Mouse (Mus musculus) Patski (cell line): ENCODE results near the gene Slc4a10. TPM values are rescaled to one million over a fixed set of nuclear protein-coding genes. Genes with fewer than 3 reads are reported as not detected.
"Not testable (repeated sequence)": the region's sequence is repeated elsewhere in the genome, so short reads cannot be mapped to it uniquely, and the experiment has no call there.

ENCODE experiments used
- ATAC-seq: fragments of 100-300 bp; one replicate; pipeline ENCODE4 v1.8.0; 2021
- CTCF ChIA-PET: fragments of 350-600 bp; sonication (Branson Sonifier 250); formaldehyde crosslinking; loops from one replicate; lab custom pipeline; 2022; ENCODE audit warnings: inconsistent platforms; lab: Charles Lee
- POLR2A ChIA-PET: fragments of 350-600 bp; sonication (Branson Sonifier 250); formaldehyde crosslinking; loops from one replicate; lab custom pipeline; 2022; ENCODE audit warnings: antibody characterized with exemption, inconsistent platforms; lab: Charles Lee
- DNase-seq: peaks from one replicate; pipeline ENCODE4 v3.0.0-alpha.2; 2011; ENCODE audit warnings: low read depth, low spot score
- H3K27me3 ChIP-seq: fragments of 371-371 bp; one replicate; pipeline ENCODE4 v1.5.1; 2021
- CTCF ChIP-seq: fragments of 100-300 bp; IDR thresholded peaks from one replicate; pipeline ENCODE4 v1.5.1; 2021
- in situ Hi-C: fragments of 300-500 bp; cut with MboI; formaldehyde crosslinking; loops from 3 replicates; pipeline ENCODE4 v1.11.1; 2018; ENCODE audit warnings: low pct_unique_long_range_greater_than_20kb, mixed read lengths
- polyA plus RNA-seq: library from polyadenylated mRNA; unstranded; gene quantifications from one replicate; pipeline ENCODE4 v1.2.3, GENCODE M21; 2021

Gene Slc4a10
- not detected for polyA plus RNA-seq

- no peak for ATAC-seq
- no peak for TF ChIP-seq CTCF
- DNase-seq, result no peak
- peaks cover 12% of the 10 kb centered on the region for H3K27me3 ChIP-seq
- ChIA-PET POLR2A (interaction anchor here (0.6 kb wide), 1 partner anchor 12 kb away, joined by 3 read pairs; no protein-coding TSS in a partner anchor), CTCF (no interaction called here)
- in situ Hi-C loops, result no loop called here
Measured at GRCm38 (mm10) chr2:62046421-62046845, at the start of gene Slc4a10. Slc4a10 (plus strand) TSS chr2:62046462.

DNA sequence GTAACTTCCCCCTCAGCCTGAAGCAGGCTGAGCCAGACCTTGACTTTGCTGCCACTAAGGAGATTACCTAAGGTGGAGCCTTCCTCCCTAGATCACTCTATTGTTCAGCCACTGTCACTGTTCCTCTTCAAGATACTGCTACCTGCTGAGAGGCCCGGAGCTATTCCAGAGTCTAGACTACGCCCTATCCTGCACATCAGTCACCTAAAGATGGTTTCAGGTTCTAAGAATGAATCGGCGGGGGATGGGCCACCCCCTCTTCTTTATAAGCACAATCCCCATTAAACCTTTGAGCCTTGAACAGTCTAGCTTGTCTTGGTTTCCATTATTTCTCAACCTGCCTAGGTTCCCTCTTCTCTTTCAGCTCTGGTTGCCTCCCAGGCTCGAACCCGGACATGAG, 45.0 kb upstream of the Slc4a10 start:
- POLR2A ChIA-PET, CTCF ChIA-PET: not testable (repeated sequence)

GRCm38 (mm10) chr2:62018209-62018608, 28.1 kb upstream of the Slc4a10 start:
- POLR2A ChIA-PET, result no interaction called here
- ATAC-seq (no peak), DNase-seq (no peak)
- CTCF ChIA-PET, result no interaction called here
- in situ Hi-C loops, result no loop called here
- no peak for TF ChIP-seq CTCF
- no peaks in the 10 kb centered on the region for H3K27me3 ChIP-seq

More for the DNA sequence above, 45.0 kb upstream of the Slc4a10 start:
- H3K27me3 ChIP-seq, ATAC-seq, in situ Hi-C loops, DNase-seq: not testable (repeated sequence)

GRCm38 (mm10) chr2:62046861-62047503, 720 bp downstream of the Slc4a10 start:
- in situ Hi-C loops, result no loop called here
- ChIA-PET POLR2A (interaction anchor here (0.6 kb wide), 1 partner anchor 13 kb away, joined by 3 read pairs; no protein-coding TSS in a partner anchor), CTCF (no interaction called here)
- DNase-seq (no peak), ATAC-seq (no peak)
- no peak for TF ChIP-seq CTCF
- H3K27me3 ChIP-seq, result peaks cover 12% of the 10 kb centered on the region

DNA sequence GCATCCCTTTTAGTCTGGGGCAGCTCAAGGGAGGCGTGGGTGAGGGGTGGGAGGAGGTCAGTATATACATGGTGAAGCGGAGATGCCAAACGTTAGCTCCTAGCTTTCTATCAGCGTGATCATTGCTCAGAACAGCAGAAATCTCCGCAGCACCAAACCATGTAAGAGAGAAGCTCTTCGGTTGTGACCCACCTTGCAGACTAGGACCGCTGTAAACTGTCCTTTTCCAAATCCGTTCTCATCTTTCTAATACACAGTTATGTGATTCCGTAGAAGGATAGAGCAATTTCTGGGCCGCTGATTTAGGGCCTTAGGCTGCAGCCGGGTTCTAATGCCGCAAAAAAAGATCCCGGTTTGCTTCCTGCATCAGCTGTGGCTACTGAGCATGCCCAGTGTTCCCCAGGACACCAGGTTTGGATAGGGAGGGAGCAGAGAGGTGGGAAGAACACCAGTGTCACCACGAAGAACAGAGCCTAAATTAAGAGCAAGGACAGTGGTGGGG, 1.3 kb downstream of the Slc4a10 start:
- DNase-seq (no peak), ATAC-seq (no peak)
- in situ Hi-C loops, result no loop called here
- ChIA-PET POLR2A (no interaction called here), CTCF (no interaction called here)
- no peak for TF ChIP-seq CTCF
- H3K27me3 ChIP-seq, result peaks cover 12% of the 10 kb centered on the region

DNA sequence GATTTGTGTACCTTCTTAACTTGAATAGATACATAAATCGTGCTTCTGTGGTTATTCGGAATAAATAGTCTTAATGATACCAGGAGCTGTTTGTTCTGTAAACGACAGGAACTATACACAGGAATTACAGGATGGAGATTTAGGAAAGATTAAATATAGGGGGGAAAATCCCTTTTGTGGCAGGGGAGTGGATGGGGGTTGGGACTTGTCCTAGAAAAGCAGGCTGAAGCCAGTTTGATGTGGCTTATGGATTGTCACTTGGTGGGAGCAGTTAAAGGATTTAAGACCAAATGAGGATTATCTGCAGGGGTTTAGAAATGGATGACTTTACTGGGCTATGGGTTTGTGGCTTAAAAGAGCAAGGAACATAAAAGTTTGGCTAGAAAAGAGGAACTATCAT, 1.9 kb downstream of the Slc4a10 start:
- CTCF ChIA-PET, result no interaction called here
- no peak for TF ChIP-seq CTCF
- in situ Hi-C loops, result no loop called here
- peaks cover 12% of the 10 kb centered on the region for H3K27me3 ChIP-seq
- DNase-seq (no peak), ATAC-seq (no peak)
- POLR2A ChIA-PET, result no interaction called here

DNA sequence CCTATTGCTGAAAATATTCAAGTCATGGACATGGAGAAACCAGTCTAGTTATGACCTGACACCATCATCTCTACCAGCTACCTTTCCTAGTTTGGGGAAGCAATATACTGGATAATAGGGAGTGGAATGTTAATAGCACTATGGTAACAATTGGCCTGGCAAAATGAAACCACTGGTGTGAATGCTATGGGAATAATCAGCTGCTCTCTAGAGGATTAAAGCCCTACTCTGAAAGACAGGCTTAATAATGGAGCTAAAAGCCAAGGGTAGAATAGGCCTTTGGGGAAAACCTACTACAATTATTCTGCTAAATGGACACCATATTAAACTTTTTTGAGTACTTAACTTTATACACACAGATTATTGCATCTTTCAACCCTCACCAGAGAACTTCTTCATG, 30.2 kb downstream of the Slc4a10 start:
- no peak for DNase-seq
- POLR2A ChIA-PET, result no interaction called here
- ATAC-seq, result no peak
- H3K27me3 ChIP-seq, result peaks cover 13% of the 10 kb centered on the region
- CTCF ChIA-PET, result no interaction called here
- in situ Hi-C loops, result no loop called here
- TF ChIP-seq CTCF, result no peak

- ATAC-seq (no peak), DNase-seq (no peak)
- ChIA-PET CTCF (no interaction called here), POLR2A (no interaction called here)
- H3K27me3 ChIP-seq, result peaks cover 12% of the 10 kb centered on the region
- in situ Hi-C loops, result no loop called here
- TF ChIP-seq CTCF, result no peak
Measured at GRCm38 (mm10) chr2:62087566-62087965, 41.3 kb downstream of the Slc4a10 start.

DNA sequence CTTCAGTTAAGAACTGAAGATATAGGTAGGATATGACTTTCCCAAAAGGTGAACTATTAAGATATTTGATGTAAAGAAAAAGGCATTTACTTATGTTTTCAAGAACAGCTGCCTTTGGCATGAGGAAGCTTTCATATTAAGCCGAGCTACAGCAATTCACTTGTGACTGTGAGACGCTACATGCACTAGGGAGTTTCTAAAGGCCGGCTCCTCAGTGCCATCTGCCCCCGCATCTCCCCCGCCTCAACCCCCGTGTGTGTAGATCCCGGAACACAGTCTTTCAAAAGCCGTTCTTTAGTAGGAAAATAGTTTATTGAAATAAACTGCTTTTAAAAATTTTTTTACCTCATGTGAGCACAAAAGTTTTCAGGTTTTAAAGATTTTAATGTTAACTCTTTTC, 42.5 kb downstream of the Slc4a10 start:
- ATAC-seq, result no peak
- DNase-seq, result no peak
- H3K27me3 ChIP-seq, result peaks cover 14% of the 10 kb centered on the region
- TF ChIP-seq CTCF, result no peak
- ChIA-PET POLR2A (no interaction called here), CTCF (no interaction called here)
- in situ Hi-C loops, result no loop called here

DNA sequence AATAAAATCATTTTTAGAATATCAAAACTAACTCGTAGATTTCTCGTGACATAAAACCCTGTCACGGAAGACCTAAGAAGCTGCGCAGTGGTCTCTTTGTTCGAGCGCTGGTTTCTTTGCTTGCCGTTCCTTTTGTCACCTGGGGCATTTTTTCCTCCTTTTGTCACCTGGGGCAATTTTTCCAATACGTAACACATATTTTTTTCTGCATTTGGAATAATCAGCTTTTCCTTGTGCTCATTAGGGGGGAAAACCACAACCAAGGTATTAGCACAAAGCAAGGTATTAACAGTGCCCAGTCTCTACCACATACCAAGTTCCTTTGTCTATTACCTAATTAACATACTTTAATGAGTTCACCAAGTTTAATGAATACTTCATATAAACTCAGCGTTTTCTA, 42.9 kb downstream of the Slc4a10 start:
- no peak for DNase-seq
- CTCF ChIA-PET, result no interaction called here
- peaks cover 17% of the 10 kb centered on the region for H3K27me3 ChIP-seq
- in situ Hi-C loops, result no loop called here
- POLR2A ChIA-PET, result no interaction called here
- no peak for ATAC-seq
- no peak for TF ChIP-seq CTCF

GRCm38 (mm10) chr2:62100526-62100925, 54.3 kb downstream of the Slc4a10 start:
- CTCF ChIA-PET, result no interaction called here
- in situ Hi-C loops, result no loop called here
- DNase-seq (no peak), ATAC-seq (no peak)
- POLR2A ChIA-PET, result no interaction called here
- no peak for TF ChIP-seq CTCF
- no peaks in the 10 kb centered on the region for H3K27me3 ChIP-seq
